In genomic region chr11:118975427-118975826, GRCm38 (mm10) we compare ENCODE assay signal across 9 mouse cellular contexts. TPM values are rescaled to one million over a fixed set of nuclear protein-coding genes. Genes with fewer than 3 reads are reported as not detected.
DNase-seq lines count a peak whose midpoint lies in the region; ATAC-seq and TF ChIP-seq lines count a peak whose summit lies in the region.
"Had no signal": no experiment of that assay in that cellular context is flagged by ENCODE, and none has a peak within 500 bp of the region (broad histone marks: within the 10 kb centered on the region; RNA-seq: fewer than 3 reads in every experiment).

No protein-coding gene starts in this region.

- peaks cover 3 to 5% of the 10 kb centered on the region in 2 experiments; a peak in 3 of 4 replicates for H3K4me1 ChIP-seq in ES-E14 (ENCODE audit: control insufficient read depth in 2 of 2, insufficient read depth in 2 of 2, low read length in 2 of 2, poor library complexity in 1 of 2)
- peaks cover 27% of the 10 kb centered on the region for H3K4me1 ChIP-seq in forebrain, embryonic 12.5 days
- peaks cover 7% of the 10 kb centered on the region; the same call in 1 of the 2 replicates for H3K4me1 ChIP-seq in hindbrain, embryonic 11.5 days (replicated peaks; ENCODE audit: control insufficient read depth, insufficient read depth, low read length)
- H3K4me1 ChIP-seq: lung, embryonic 15.5 days had no signal

- H3K4me3 ChIP-seq in ES-E14 (ENCODE audit: insufficient read depth in 1 of 2, low read depth in 1 of 2, low read length in 2 of 2, poor library complexity in 1 of 2, severe bottlenecking in 1 of 2) = peak overlapping the region in 1 of 2 experiments; percentile 34; a peak in 1 of 4 replicates
- no peak overlapping the region; the same call in 1 of the 2 replicates for H3K4me3 ChIP-seq in forebrain, embryonic 12.5 days (replicated peaks)
- H3K4me3 ChIP-seq in hindbrain, embryonic 11.5 days (ENCODE audit: low read depth, low read length) = no peak overlapping the region
- H3K4me3 ChIP-seq: lung, embryonic 15.5 days had no signal

- under 1% methylated on average over 10 of the region's 10 CpGs for WGBS in forebrain, embryonic 12.5 days
- WGBS in hindbrain, embryonic 11.5 days = 2% methylated on average over 10 of the region's 10 CpGs

- no peaks in the 10 kb centered on the region for H3K36me3 ChIP-seq in ES-E14 (ENCODE audit: control insufficient read depth, insufficient read depth, low read length, poor library complexity, severe bottlenecking)
- no peaks in the 10 kb centered on the region for H3K36me3 ChIP-seq in forebrain, embryonic 12.5 days (replicated peaks)
- no peaks in the 10 kb centered on the region for H3K36me3 ChIP-seq in hindbrain, embryonic 11.5 days (ENCODE audit: control insufficient read depth, insufficient read depth, low read length)
- H3K36me3 ChIP-seq: lung, embryonic 15.5 days had no signal

- peak; percentile 24; the same call in 1 of the 2 replicates for ATAC-seq in forebrain, embryonic 12.5 days (ENCODE audit: low FRiP score)
- no peak for ATAC-seq in hindbrain, embryonic 11.5 days (ENCODE audit: low FRiP score)

- peak; percentile 81 for DNase-seq in ES-E14 (ENCODE audit: low read depth, low spot score)
- peak; percentile 40 for DNase-seq in c-Kit-negative CD71-positive TER-119-positive erythroid progenitor cells, embryonic 14.5 days (ENCODE audit: low read depth, low spot score)
- peak; percentile 93 for DNase-seq in hindbrain, embryonic 11.5 days (ENCODE audit: low spot score)
- peak; percentile 78 to 79 for DNase-seq in layer of hippocampus, postnatal 14 days (ENCODE audit: low spot score in 2 of 2)
- DNase-seq in lung, postnatal 10 days = peak; percentile 69
- DNase-seq in retina, postnatal 1 day = peak; percentile 88
- DNase-seq in urinary bladder, postnatal 4 days (ENCODE audit: low spot score in 2 of 2) = peak; percentile 40 to 68

- peaks cover 32% of the 10 kb centered on the region for H3K27me3 ChIP-seq in forebrain, embryonic 12.5 days
- no peaks in the 10 kb centered on the region for H3K27me3 ChIP-seq in hindbrain, embryonic 11.5 days (ENCODE audit: control insufficient read depth, insufficient read depth, low read length)

- H3K27ac ChIP-seq in ES-E14 (ENCODE audit: insufficient read depth, low read depth, low read length, poor library complexity, severe bottlenecking) = no peak overlapping the region
- H3K27ac ChIP-seq in forebrain, embryonic 12.5 days = no peak overlapping the region
- no peak overlapping the region for H3K27ac ChIP-seq in hindbrain, embryonic 11.5 days (ENCODE audit: low read depth, low read length)
- H3K27ac ChIP-seq: lung, embryonic 15.5 days had no signal

- no peaks in the 10 kb centered on the region for H3K9me3 ChIP-seq in ES-E14 (ENCODE audit: control insufficient read depth, insufficient read depth, low read depth, low read length)
- no peaks in the 10 kb centered on the region for H3K9me3 ChIP-seq in forebrain, embryonic 12.5 days
- H3K9me3 ChIP-seq in hindbrain, embryonic 11.5 days (ENCODE audit: control insufficient read depth, low read length) = no peaks in the 10 kb centered on the region
- H3K9me3 ChIP-seq: lung, embryonic 15.5 days had no signal

- H3K4me2 ChIP-seq in forebrain, embryonic 12.5 days = peak overlapping the region; percentile 36
- no peak overlapping the region for H3K4me2 ChIP-seq in hindbrain, embryonic 11.5 days (replicated peaks; ENCODE audit: low read depth, low read length)
- H3K4me2 ChIP-seq: lung, embryonic 15.5 days had no signal

- H3K9ac ChIP-seq in ES-E14 (ENCODE audit: insufficient read depth, low read depth, low read length, poor library complexity, severe bottlenecking) = no peak overlapping the region
- no peak overlapping the region for H3K9ac ChIP-seq in forebrain, embryonic 12.5 days
- H3K9ac ChIP-seq in hindbrain, embryonic 11.5 days (ENCODE audit: low read depth, low read length) = no peak overlapping the region
- H3K9ac ChIP-seq: lung, embryonic 15.5 days had no signal

- in situ Hi-C loops in ES-E14 (cut with MboI; ENCODE audit: low sequenced_read_pairs in 2 of 2, unreplicated experiment in 2 of 2) = no loop called here

TF ChIP-seq in ES-E14, 5 proteins besides CTCF, POLR2A, EP300 and RAD21:
- 0 out of 2 replicates have a peak, but pooled peaks have one; percentile 46 for TF ChIP-seq ZNF384 (IDR thresholded peaks at IDR 0.05; ENCODE audit: low read depth, low read length)
- no peak for TF ChIP-seq HCFC1 (IDR thresholded peaks at IDR 0.05; ENCODE audit: borderline replicate concordance, insufficient read depth, low read length)
- TF ChIP-seq ZC3H11A (IDR thresholded peaks at IDR 0.05; ENCODE audit: borderline replicate concordance, low read depth, low read length) = peak; percentile 48; the same call in 1 of the 2 replicates
- no peak for TF ChIP-seq CHD2 (IDR thresholded peaks at IDR 0.05; ENCODE audit: low read depth, low read length)

RNA-seq across cellular contexts. Expression of gene Enpp7, which starts 12.6 kb away (rescaled TPM):
- total RNA-seq in ES-E14 (2012; rRNA removed) = not detected in 2 replicates
- not detected in 2 replicates for polyA plus RNA-seq in forebrain, embryonic 12.5 days (2016; fragmentation: Nextera tagmentation; extraction: Ambion mirVana)
- not detected in 2 replicates for polyA plus RNA-seq in hindbrain, embryonic 11.5 days (2014; fragmentation: Nextera tagmentation; extraction: Ambion mirVana)
- not detected for total RNA-seq in layer of hippocampus, postnatal 14 days (2021)
- polyA plus RNA-seq: lung, embryonic 15.5 days had no signal

RNA-seq across cellular contexts. Expression of gene Cbx2, which starts 47.3 kb away (rescaled TPM):
- 12.6 and 13.9 TPM in 2 replicates for total RNA-seq in ES-E14 (2012; rRNA removed)
- 84.2 and 89.3 TPM in 2 replicates for polyA plus RNA-seq in forebrain, embryonic 12.5 days (2016; fragmentation: Nextera tagmentation; extraction: Ambion mirVana)
- polyA plus RNA-seq in hindbrain, embryonic 11.5 days (2014; fragmentation: Nextera tagmentation; extraction: Ambion mirVana) = 44.4 and 54.5 TPM in 2 replicates
- total RNA-seq in layer of hippocampus, postnatal 14 days (2021) = 1 to 10 TPM; 3.6 to 4.2 TPM

Comparison
In these comparisons a context has a peak if more than half of its experiments do, and no peak if none do; other contexts are left out.
1. DNase-seq: peak in every context shown above with its lines; median percentile 93 in hindbrain, embryonic 11.5 days; 88 in retina, postnatal 1 day; 81 in ES-E14; 78 in layer of hippocampus, postnatal 14 days; 69 in lung, postnatal 10 days; 54 in urinary bladder, postnatal 4 days; 40 in c-Kit-negative CD71-positive TER-119-positive erythroid progenitor cells, embryonic 14.5 days.